Mouse (Mus musculus) frontal cortex, postnatal 14 days (tissue): ENCODE measurements at regions not wholly inside any gene's neighbourhood (a gene's known extent, or its start where the extent isn't known, plus 50 kb on each side); places are given as distances from the start of the nearest gene placed in this dataset.
A peak's percentile ranks its signal among the peaks of the same experiment; 100 is the strongest.

Experiments
- DNase-seq, 2 experiments: peaks; one replicate each; pipeline ENCODE4 v3.0.0; 2022; ENCODE audit warnings: low spot score in 2 of 2

DNA sequence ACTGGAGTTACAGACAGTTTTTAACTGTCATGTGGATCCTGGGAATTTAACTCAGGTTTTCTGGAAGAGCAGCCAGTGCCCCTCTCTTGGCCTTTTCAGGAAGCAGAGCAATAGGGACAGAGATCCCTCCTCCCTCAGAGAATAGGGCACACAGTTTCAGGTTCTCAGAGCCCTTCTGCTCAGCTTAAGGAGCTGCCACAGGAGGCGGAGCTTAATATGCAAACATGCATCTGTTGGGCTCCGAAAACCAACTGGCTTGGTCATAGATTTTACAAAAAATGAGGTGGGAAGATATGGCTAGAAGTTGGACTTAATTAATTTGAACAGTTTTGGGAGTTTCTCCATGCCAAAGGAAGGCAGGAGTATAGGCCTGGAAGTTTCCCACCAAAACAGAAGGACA lies 61.9 kb upstream of the Znrf2 start:
- DNase-seq: no peak

DNA sequence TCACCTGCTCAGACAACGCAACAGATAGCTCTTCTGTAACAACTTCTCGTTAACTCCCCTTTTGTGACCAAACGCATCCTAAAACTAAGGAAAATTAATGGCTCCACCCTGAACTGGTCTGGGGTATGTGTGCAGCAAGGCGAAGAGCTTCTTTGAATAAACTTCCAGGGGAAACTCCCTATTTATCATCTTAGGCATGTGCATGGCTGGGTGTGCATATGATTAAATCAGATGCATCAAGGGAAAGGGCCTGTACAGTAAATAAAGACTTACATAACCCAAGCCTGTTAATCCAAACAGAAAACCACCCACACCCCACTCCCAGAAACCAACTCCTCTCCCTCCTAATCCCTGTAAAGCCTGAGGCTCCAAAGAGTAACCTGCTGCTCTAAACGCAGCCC lies 59.2 kb upstream of the Znrf2 start:
- no peak for DNase-seq

GRCm38 (mm10) chr6:54758112-54758511 lies 58.6 kb upstream of the Znrf2 start:
- peak; percentile 51 to 58 for DNase-seq

DNA sequence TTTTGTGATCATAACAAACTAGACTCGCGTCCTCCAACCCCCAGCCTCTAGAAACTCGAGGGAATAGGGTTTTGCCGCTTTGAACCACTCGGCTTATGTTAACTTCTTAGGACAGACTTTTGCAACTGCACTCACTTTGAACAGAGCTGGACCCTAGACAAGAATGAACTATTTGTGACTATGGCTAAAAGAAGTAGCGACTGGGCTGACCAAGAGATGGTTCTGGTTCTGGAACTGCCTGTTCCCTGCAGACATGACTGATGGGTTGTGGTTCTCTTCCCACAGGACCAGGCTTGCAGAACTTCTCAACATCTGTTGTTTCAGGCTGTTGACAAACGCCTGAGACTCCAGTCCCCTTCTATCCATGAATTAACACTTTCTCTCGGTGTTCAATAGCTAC lies 57.5 kb upstream of the Znrf2 start:
- no peak for DNase-seq

GRCm38 (mm10) chr6:54759942-54760498 lies 56.7 kb upstream of the Znrf2 start:
- DNase-seq: no peak

DNA sequence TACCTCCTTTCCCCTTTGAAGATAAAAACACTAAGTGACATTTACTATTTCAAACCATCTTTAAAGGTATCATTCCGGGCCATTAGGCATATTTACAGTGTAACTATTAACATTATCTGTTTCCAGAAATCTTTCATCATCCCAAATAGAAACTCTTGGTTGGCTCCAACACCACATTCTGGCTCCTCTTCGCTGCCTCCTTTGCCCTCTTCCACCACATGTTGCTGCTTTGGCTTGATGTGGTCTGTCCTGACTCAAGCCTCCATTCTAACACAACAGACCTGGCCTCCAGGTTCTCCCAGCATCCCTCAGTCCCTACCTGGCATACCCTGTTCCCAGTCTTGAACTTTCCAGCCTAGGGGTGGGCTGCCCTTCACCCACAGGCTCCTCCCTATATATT lies 56.2 kb upstream of the Znrf2 start:
- no peak for DNase-seq

DNA sequence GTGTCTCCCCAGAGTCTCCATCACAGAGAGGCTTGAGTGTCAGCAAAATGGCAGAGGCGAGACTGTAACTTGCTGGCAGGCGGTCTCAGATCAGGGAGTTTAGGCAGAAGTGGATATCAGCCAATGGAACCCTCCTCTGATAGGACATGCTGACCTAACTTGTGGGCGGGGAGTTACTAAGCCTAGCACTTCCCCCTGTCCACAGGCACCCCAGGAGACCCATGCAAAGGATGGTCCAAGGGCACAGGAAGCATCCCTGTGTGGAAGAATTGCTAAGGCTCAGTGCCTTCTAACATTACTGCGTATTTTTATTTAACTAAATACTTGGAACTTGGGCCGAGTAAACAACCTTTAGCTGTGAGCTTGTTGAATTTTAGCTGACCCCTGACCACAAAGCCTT lies 54.7 kb upstream of the Znrf2 start:
- DNase-seq: no peak

- no peak for DNase-seq
Measured at GRCm38 (mm10) chr6:54762499-54762898, 54.2 kb upstream of the Znrf2 start.

GRCm38 (mm10) chr6:54763669-54764068 lies 53.0 kb upstream of the Znrf2 start:
- DNase-seq: no peak

GRCm38 (mm10) chr6:54765715-54766114 lies 51.0 kb upstream of the Znrf2 start:
- no peak for DNase-seq

DNA sequence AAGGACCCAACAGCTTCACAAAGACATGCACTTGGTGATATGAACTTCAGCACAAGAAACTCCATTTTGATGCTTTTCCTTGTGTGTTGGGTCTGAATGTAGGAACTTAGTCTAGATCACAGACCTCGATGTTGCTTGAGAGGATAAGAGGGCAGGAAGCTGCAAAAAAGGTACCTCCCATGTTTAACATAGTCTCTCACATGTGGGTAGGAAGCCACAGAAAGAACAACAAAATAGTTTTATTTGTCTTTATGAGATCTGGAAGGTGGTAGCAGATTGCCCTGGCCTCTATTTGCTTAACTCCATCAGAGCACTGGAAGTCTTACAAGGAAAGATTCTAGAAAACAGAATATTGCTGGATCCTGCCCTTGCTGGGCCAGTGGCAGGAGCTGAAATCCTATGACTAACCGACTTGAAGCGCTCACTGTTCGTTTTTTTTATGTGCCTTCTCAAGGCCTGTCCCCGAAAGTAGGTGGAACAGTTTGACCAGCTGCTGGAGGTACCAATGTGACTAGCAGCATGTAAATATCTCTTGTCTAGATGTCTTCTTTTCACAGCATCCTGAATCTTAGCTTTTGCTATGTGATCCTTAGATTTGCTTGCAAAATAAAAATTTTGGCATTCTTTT lies 50.1 kb upstream of the Znrf2 start:
- DNase-seq: no peak
